Mouse (Mus musculus) C2C12 (cell line): ENCODE measurements around the gene Col4a2.

Experiments
- CEBPB ChIP-seq: IDR thresholded peaks from one replicate; pipeline ENCODE4 v1.6.1; 2011; ENCODE audit warnings: low read depth, mild to moderate bottlenecking, control low read depth, moderate library complexity
- CTCF ChIP-seq: IDR thresholded peaks from one replicate; pipeline ENCODE4 v1.5.1; 2011; ENCODE audit not compliant: control insufficient read depth, insufficient read depth, insufficient read length
- FOSL1 ChIP-seq: IDR thresholded peaks from one replicate; pipeline ENCODE4 v1.8.0; 2011; ENCODE audit warnings: mild to moderate bottlenecking, low read length; ENCODE audit not compliant: poor library complexity, insufficient read depth, severe bottlenecking
- MAX ChIP-seq: IDR thresholded peaks from one replicate; pipeline ENCODE4 v1.6.1; 2011; ENCODE audit warnings: mild to moderate bottlenecking, control low read depth
- MYOD1 ChIP-seq: IDR thresholded peaks from one replicate; pipeline ENCODE4 v1.6.1; 2011; ENCODE audit warnings: low read depth; ENCODE audit not compliant: control insufficient read depth, insufficient read length
- MYOG ChIP-seq: IDR thresholded peaks from one replicate; pipeline ENCODE4 v1.6.1; 2011; ENCODE audit not compliant: control insufficient read depth, insufficient read length; ENCODE audit errors: extremely low read depth
- USF1 ChIP-seq: IDR thresholded peaks from one replicate; pipeline ENCODE4 v1.6.1; 2011; ENCODE audit warnings: low read depth, mild to moderate bottlenecking, control low read depth, moderate library complexity

GRCm38 (mm10) chr8:11377391-11378210, 65.0 kb downstream of the Col4a2 start:
- TF ChIP-seq CTCF (no peak), MAX (no peak), CEBPB (no peak), USF1 (no peak), MYOG (no peak), MYOD1 (no peak), FOSL1 (no peak)
